Mouse (Mus musculus) ES-CJ7 (cell line): ENCODE results near the gene Rassf2.

Source experiments
- DNase-seq: peaks from one replicate; pipeline ENCODE4 v3.0.0; 2011; ENCODE audit warnings: low read depth, low spot score

Gene Rassf2

GRCm38 (mm10) chr2:132029646-132030417 is at the start of gene Rassf2:
TSS of gene Rassf2 (minus strand) at chr2:132030258.
- peak; percentile 94 for DNase-seq

- no peak for DNase-seq
Observed at GRCm38 (mm10) chr2:132079139-132079538, 49.1 kb upstream of the Rassf2 start.

- no peak for DNase-seq
Observed at GRCm38 (mm10) chr2:132073052-132073451, 43.0 kb upstream of the Rassf2 start.

GRCm38 (mm10) chr2:132069985-132070735 is 40.1 kb upstream of the Rassf2 start:
- DNase-seq, result no peak

- DNase-seq, result no peak
Observed at GRCm38 (mm10) chr2:132064185-132064831, 34.2 kb upstream of the Rassf2 start.

GRCm38 (mm10) chr2:132063776-132064175 is 33.7 kb upstream of the Rassf2 start:
- no peak for DNase-seq

GRCm38 (mm10) chr2:132061884-132062283 is 31.8 kb upstream of the Rassf2 start:
- no peak for DNase-seq

- no peak for DNase-seq
Observed at GRCm38 (mm10) chr2:132059919-132060318, 29.9 kb upstream of the Rassf2 start.

GRCm38 (mm10) chr2:132055349-132055753 is 25.3 kb upstream of the Rassf2 start:
- no peak for DNase-seq

- no peak for DNase-seq
Observed at GRCm38 (mm10) chr2:132053824-132054223, 23.8 kb upstream of the Rassf2 start.

GRCm38 (mm10) chr2:132051798-132052197 is 21.7 kb upstream of the Rassf2 start:
- no peak for DNase-seq

- DNase-seq, result no peak
Observed at GRCm38 (mm10) chr2:132049921-132050320, 19.9 kb upstream of the Rassf2 start.

GRCm38 (mm10) chr2:132049491-132049890 is 19.4 kb upstream of the Rassf2 start:
- no peak for DNase-seq

- DNase-seq, result no peak
Observed at GRCm38 (mm10) chr2:132048143-132048772, 18.2 kb upstream of the Rassf2 start.

- no peak for DNase-seq
Observed at GRCm38 (mm10) chr2:132047364-132047763, 17.3 kb upstream of the Rassf2 start.

GRCm38 (mm10) chr2:132046659-132047058 is 16.6 kb upstream of the Rassf2 start:
- DNase-seq, result no peak

- peak; percentile 71 for DNase-seq
Observed at GRCm38 (mm10) chr2:132044320-132045274, 14.5 kb upstream of the Rassf2 start.

- DNase-seq, result no peak
Observed at GRCm38 (mm10) chr2:132043101-132043621, 13.1 kb upstream of the Rassf2 start.

- DNase-seq, result no peak
Observed at GRCm38 (mm10) chr2:132039894-132040293, 9.8 kb upstream of the Rassf2 start.

GRCm38 (mm10) chr2:132036326-132036725 is 6.3 kb upstream of the Rassf2 start:
- no peak for DNase-seq

- DNase-seq, result no peak
Observed at GRCm38 (mm10) chr2:132035470-132035835, 5.4 kb upstream of the Rassf2 start.
